Mouse (Mus musculus) erythroblast, adult 5-6 weeks (primary cell): ENCODE data around the gene C87977. TPM values are rescaled to one million over a fixed set of nuclear protein-coding genes. Genes with fewer than 3 reads are reported as not detected.
"Not testable (repeated sequence)": the region's sequence is repeated elsewhere in the genome, so short reads cannot be mapped to it uniquely, and the experiment has no call there.

Experiments used
- ATAC-seq: replicated peaks from 2 replicates; pipeline ENCODE4 v1.8.0; 2016; ENCODE audit warnings: moderate number of reproducible peaks, mild to moderate bottlenecking, moderate TSS enrichment, inconsistent platforms; ENCODE audit not compliant: poor library complexity, low FRiP score, severe bottlenecking
- total RNA-seq, 2 experiments: library from RNA; stranded (forward) in 1 of 2; stranded (reverse) in 1 of 2; fragments of 150-400 nt in 1 of 2; fragments of 200-764, 138-1000 nt in 1 of 2; gene quantifications; 2 replicates each; pipeline versions ENCODE4 v1.2.3 to v1.2.4; 2015 to 2017; ENCODE audit warnings: low replicate concordance in 2 of 2

The C87977 gene
- not detected in 2 replicates for total RNA-seq (2015; ENCODE audit: low replicate concordance)
- not detected in 2 replicates for total RNA-seq (2017; ENCODE audit: low replicate concordance)

DNA sequence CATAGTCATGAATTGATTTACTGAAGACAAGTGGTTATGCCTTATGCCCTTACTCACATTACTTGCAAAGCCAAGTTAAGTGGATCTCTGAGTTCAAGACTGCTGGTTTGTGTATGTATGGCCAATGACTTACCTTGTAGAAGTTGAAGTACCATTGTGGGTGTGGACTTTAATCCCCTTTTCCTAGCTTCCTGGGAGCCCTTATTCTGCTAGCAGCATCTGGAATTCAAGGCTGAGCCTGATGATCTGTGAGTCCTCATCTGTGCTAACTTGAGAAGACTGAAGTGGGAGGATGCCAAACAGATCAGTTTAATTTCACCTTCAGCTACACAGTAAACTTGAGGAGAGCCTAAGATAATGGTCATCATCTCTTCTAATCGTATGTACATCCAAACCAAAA is at the start of gene C87977:
Gene C87977, minus strand, starts transcription at position 101 of the 400 bp plus-strand sequence.
- not testable (repeated sequence) for ATAC-seq

DNA sequence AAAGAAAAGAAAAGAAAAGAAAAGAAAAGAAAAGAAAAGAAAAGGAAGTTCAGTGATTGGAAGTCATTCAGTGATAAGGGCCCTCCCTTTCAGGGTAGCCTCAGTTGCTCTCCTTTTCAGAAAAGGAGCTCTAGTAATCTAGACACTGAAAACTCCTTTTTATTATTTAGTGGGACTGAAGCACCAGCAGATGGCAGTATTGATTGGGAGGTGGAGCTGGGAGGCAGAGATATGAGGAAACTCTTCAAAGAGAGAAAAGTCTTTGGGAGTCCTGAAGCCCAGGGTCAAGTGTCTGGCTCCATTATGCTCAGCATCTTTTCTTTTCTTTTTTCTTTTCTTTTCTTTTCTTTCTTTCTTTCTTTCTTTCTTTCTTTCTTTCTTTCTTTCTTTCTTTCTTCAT is 41.6 kb upstream of the C87977 start:
- ATAC-seq: not testable (repeated sequence)

DNA sequence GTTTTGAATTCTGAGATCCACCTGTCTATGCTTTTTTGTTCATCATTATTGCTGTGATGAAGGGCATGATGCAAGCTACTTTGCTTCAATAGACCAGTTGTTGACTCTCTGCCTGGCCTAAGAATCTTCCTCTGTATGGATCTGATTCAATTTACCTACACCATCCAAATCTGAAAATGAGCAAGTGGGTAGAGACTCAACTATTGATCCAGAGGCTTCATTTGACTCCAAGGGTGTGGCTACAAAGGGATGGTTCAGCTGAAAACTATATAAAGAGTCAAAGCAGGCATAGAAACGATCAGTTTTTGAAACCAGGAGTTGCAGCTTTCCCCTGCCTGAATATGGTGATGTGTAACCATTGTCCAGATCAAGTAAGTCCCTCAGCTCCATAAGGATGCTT is 22.7 kb downstream of the C87977 start, which contains the start of gene Oog2:
Gene Oog2, plus strand, starts transcription at position 301 of the 400 bp plus-strand sequence.
- no peak for ATAC-seq

DNA sequence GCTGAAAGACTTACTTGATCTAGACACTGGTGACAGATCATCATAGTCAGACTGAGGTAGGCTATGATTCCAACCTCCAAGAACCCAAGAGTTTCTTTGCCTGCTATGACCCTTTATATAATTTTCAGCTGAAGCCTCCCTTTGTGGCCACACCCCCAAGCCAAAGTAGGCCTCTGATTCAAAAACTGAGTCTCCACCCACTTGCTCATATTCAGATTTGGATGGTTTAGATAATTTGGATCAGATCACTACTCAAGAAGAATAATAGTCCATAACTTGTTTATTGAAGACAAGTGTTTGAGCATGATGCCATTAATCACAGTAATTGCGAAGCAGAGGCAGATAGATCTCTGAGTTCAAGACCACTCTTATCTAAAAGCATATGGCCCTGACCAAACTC is 50.6 kb downstream of the C87977 start, which contains the start of gene Oog3:
Gene Oog3, minus strand, starts transcription at position 101 of the 400 bp plus-strand sequence.
- no peak for ATAC-seq

Other genes with a start within 250 kb of the C87977 start
- not detected in 2 replicates for gene Gm13101, start 246.4 kb downstream of the C87977 start, total RNA-seq (2015; ENCODE audit: low replicate concordance)
- gene Gm13101, start 246.4 kb downstream of the C87977 start, total RNA-seq (2017; ENCODE audit: low replicate concordance): not detected in 2 replicates
- not detected in 2 replicates for gene Pramef17, start 218.9 kb downstream of the C87977 start, total RNA-seq (2015; ENCODE audit: low replicate concordance)
- gene Pramef17, start 218.9 kb downstream of the C87977 start, total RNA-seq (2017; ENCODE audit: low replicate concordance): not detected in 2 replicates
- not detected in 2 replicates for gene Pramel4, start 154.2 kb downstream of the C87977 start, total RNA-seq (2015; ENCODE audit: low replicate concordance)
- not detected in 2 replicates for gene Pramel4, start 154.2 kb downstream of the C87977 start, total RNA-seq (2017; ENCODE audit: low replicate concordance)
- not detected in 2 replicates for gene Gm13102, start 106.8 kb downstream of the C87977 start, total RNA-seq (2015; ENCODE audit: low replicate concordance)
- gene Gm13102, start 106.8 kb downstream of the C87977 start, total RNA-seq (2017; ENCODE audit: low replicate concordance): not detected in 2 replicates
- gene Oog3, start 50.7 kb downstream of the C87977 start, total RNA-seq (2015; ENCODE audit: low replicate concordance): not detected in 2 replicates
- gene Oog3, start 50.7 kb downstream of the C87977 start, total RNA-seq (2017; ENCODE audit: low replicate concordance): not detected in 2 replicates
- gene Oog2, start 22.6 kb downstream of the C87977 start, total RNA-seq (2015; ENCODE audit: low replicate concordance): not detected in 2 replicates
- not detected in 2 replicates for gene Oog2, start 22.6 kb downstream of the C87977 start, total RNA-seq (2017; ENCODE audit: low replicate concordance)
- not detected in 2 replicates for gene Pramel5, start 67.2 kb upstream of the C87977 start, total RNA-seq (2015; ENCODE audit: low replicate concordance)
- not detected in 2 replicates for gene Pramel5, start 67.2 kb upstream of the C87977 start, total RNA-seq (2017; ENCODE audit: low replicate concordance)
- not detected in 2 replicates for gene Gm13128, start 116.9 kb upstream of the C87977 start, total RNA-seq (2015; ENCODE audit: low replicate concordance)
- gene Gm13128, start 116.9 kb upstream of the C87977 start, total RNA-seq (2017; ENCODE audit: low replicate concordance): not detected in 2 replicates
- gene Gm13119, start 144.6 kb upstream of the C87977 start, total RNA-seq (2015; ENCODE audit: low replicate concordance): not detected in 2 replicates
- gene Gm13119, start 144.6 kb upstream of the C87977 start, total RNA-seq (2017; ENCODE audit: low replicate concordance): not detected in 2 replicates
- gene Pramef20, start 164.6 kb upstream of the C87977 start, total RNA-seq (2015; ENCODE audit: low replicate concordance): not detected in 2 replicates
- gene Pramef20, start 164.6 kb upstream of the C87977 start, total RNA-seq (2017; ENCODE audit: low replicate concordance): not detected in 2 replicates
- gene Pramef12, start 195.1 kb upstream of the C87977 start, total RNA-seq (2015; ENCODE audit: low replicate concordance): not detected in 2 replicates
- gene Pramef12, start 195.1 kb upstream of the C87977 start, total RNA-seq (2017; ENCODE audit: low replicate concordance): not detected in 2 replicates
- not detected in 2 replicates for gene 1700012P22Rik, start 225.5 kb upstream of the C87977 start, total RNA-seq (2015; ENCODE audit: low replicate concordance)
- gene 1700012P22Rik, start 225.5 kb upstream of the C87977 start, total RNA-seq (2017; ENCODE audit: low replicate concordance): not detected in 2 replicates
- not detected in 2 replicates for gene Gm9944, start 240.0 kb upstream of the C87977 start, total RNA-seq (2015; ENCODE audit: low replicate concordance)
- gene Gm9944, start 240.0 kb upstream of the C87977 start, total RNA-seq (2017; ENCODE audit: low replicate concordance): not detected in 2 replicates